Mouse (Mus musculus) CH12.LX (cell line): ENCODE data around the gene Cdc34. TPM values are rescaled to one million over a fixed set of nuclear protein-coding genes. Genes with fewer than 3 reads are reported as not detected.

Experiments used
- DNase-seq: peaks from one replicate; pipeline ENCODE4 v3.0.0-alpha.2; 2013; ENCODE audit errors: extremely low read depth
- H3K27ac ChIP-seq: 2 replicates; pipeline ENCODE4 v1.5.1; 2012; ENCODE audit warnings: low read depth, mild to moderate bottlenecking, control low read depth, moderate library complexity; ENCODE audit not compliant: insufficient read depth
- H3K27me3 ChIP-seq: replicated peaks from 2 replicates; pipeline ENCODE3; 2012; ENCODE audit warnings: inconsistent platforms
- H3K36me3 ChIP-seq, 2 experiments: replicated peaks in 1 of 2; 2 replicates each; pipeline versions ENCODE3 to v1.6.1; 2012; ENCODE audit warnings: inconsistent platforms in 1 of 2, low read length in 1 of 2, mild to moderate bottlenecking in 1 of 2, mixed read lengths in 1 of 2, moderate library complexity in 1 of 2; ENCODE audit not compliant: control insufficient read depth in 1 of 2, insufficient read depth in 1 of 2
- H3K4me1 ChIP-seq, 2 experiments: 2 replicates each; pipeline ENCODE4 v1.6.1; 2012; ENCODE audit warnings: inconsistent platforms in 1 of 2, moderate library complexity in 1 of 2; ENCODE audit not compliant: insufficient read depth in 2 of 2, control insufficient read depth in 1 of 2
- H3K4me2 ChIP-seq: 2 replicates; pipeline ENCODE4 v1.6.1; 2012; ENCODE audit warnings: low read depth, mild to moderate bottlenecking, control low read depth; ENCODE audit not compliant: poor library complexity, insufficient read depth, severe bottlenecking
- H3K4me3 ChIP-seq, 3 experiments: fragments of 150-350 bp in 1 of 3; sonication (generic) in 1 of 3; replicated peaks in 1 of 3; 2 replicates each; pipeline versions ENCODE3 to v1.5.1; 2011 to 2012; ENCODE audit warnings: low read depth in 2 of 3, low read length in 2 of 3, mild to moderate bottlenecking in 2 of 3, moderate library complexity in 2 of 3, control low read depth in 1 of 3, improper control_type of control experiment in 1 of 3, inconsistent platforms in 1 of 3, mixed read lengths in 1 of 3; ENCODE audit not compliant: poor library complexity in 1 of 3
- H3K79me2 ChIP-seq: replicated peaks from 2 replicates; pipeline ENCODE4 v1.6.1; 2012; ENCODE audit warnings: mild to moderate bottlenecking, moderate library complexity; ENCODE audit not compliant: control insufficient read depth, poor library complexity, insufficient read depth, severe bottlenecking; ENCODE audit errors: extremely low read depth
- H3K9ac ChIP-seq: 2 replicates; pipeline ENCODE4 v1.6.1; 2012; ENCODE audit warnings: low read depth, mild to moderate bottlenecking, control low read depth, moderate library complexity; ENCODE audit not compliant: insufficient read depth
- H3K9me3 ChIP-seq: replicated peaks from 2 replicates; pipeline ENCODE3; 2012; ENCODE audit warnings: low read length, inconsistent platforms, mixed read lengths
- CTCF ChIP-seq, 2 experiments: IDR thresholded peaks in 1 of 2; conservative IDR thresholded peaks in 1 of 2; 2 replicates each; pipeline ENCODE4 v1.5.1; 2011 to 2012; ENCODE audit warnings: low read depth in 2 of 2, low read length in 2 of 2, improper control_type of control experiment in 1 of 2, inconsistent platforms in 1 of 2, mild to moderate bottlenecking in 1 of 2, moderate library complexity in 1 of 2
- ELF1 ChIP-seq: IDR thresholded peaks from 2 replicates; pipeline ENCODE4 v1.6.1; 2014; ENCODE audit warnings: low read depth, mild to moderate bottlenecking, inconsistent platforms, low read length, improper control_type of control experiment
- GABPA ChIP-seq: IDR thresholded peaks from 2 replicates; pipeline ENCODE4 v1.6.1; 2012; ENCODE audit warnings: low read depth, low read length, improper control_type of control experiment, inconsistent platforms; ENCODE audit not compliant: insufficient replicate concordance
- HCFC1 ChIP-seq: IDR thresholded peaks from 2 replicates; pipeline ENCODE4 v1.6.1; 2012; ENCODE audit warnings: low read depth, mild to moderate bottlenecking, inconsistent platforms, low read length, improper control_type of control experiment
- MAFK ChIP-seq: IDR thresholded peaks from 2 replicates; pipeline ENCODE4 v1.6.1; 2011; ENCODE audit warnings: low read length, improper control_type of control experiment; ENCODE audit not compliant: insufficient replicate concordance
- MXI1 ChIP-seq: IDR thresholded peaks from 2 replicates; pipeline ENCODE4 v1.6.1; 2011; ENCODE audit warnings: mild to moderate bottlenecking, low read depth, low read length, improper control_type of control experiment
- NELFE ChIP-seq: IDR thresholded peaks from 2 replicates; pipeline ENCODE4 v1.6.1; 2011; ENCODE audit warnings: low read depth, low read length, improper control_type of control experiment
- NRF1 ChIP-seq: IDR thresholded peaks from 2 replicates; pipeline ENCODE4 v1.6.1; 2014; ENCODE audit warnings: low read depth, mild to moderate bottlenecking, inconsistent platforms, low read length, improper control_type of control experiment, moderate library complexity
- POLR2A ChIP-seq: IDR thresholded peaks from 2 replicates; pipeline ENCODE4 v1.6.1; 2011; ENCODE audit warnings: low read depth, mild to moderate bottlenecking, improper control_type of control experiment, low read length
- POLR2AphosphoS2 ChIP-seq: IDR thresholded peaks from 2 replicates; pipeline ENCODE4 v1.6.1; 2011; ENCODE audit warnings: low read depth, low read length, improper control_type of control experiment
- RAD21 ChIP-seq: IDR thresholded peaks from 2 replicates; pipeline ENCODE4 v1.6.1; 2011; ENCODE audit warnings: low read depth, mild to moderate bottlenecking, low read length, improper control_type of control experiment, moderate library complexity
- SIN3A ChIP-seq: IDR thresholded peaks from 2 replicates; pipeline ENCODE4 v1.6.1; 2012; ENCODE audit warnings: low read length, improper control_type of control experiment, inconsistent platforms
- SMC3 ChIP-seq: IDR thresholded peaks from 2 replicates; pipeline ENCODE4 v1.6.1; 2011; ENCODE audit warnings: low read depth, low read length, improper control_type of control experiment
- UBTF ChIP-seq: IDR thresholded peaks from 2 replicates; pipeline ENCODE4 v1.6.1; 2012; ENCODE audit warnings: low read depth, mild to moderate bottlenecking, inconsistent platforms, low read length, improper control_type of control experiment, moderate library complexity
- ZC3H11A ChIP-seq: IDR thresholded peaks from 2 replicates; pipeline ENCODE4 v1.6.1; 2012; ENCODE audit warnings: low read depth, mild to moderate bottlenecking, inconsistent platforms, low read length, improper control_type of control experiment
- dilution Hi-C: fragments of 300-500 bp; cut with MboI; formaldehyde crosslinking; loops from 2 replicates; pipeline ENCODE4 v1.14.3; 2020; ENCODE audit warnings: low sequenced_read_pairs; ENCODE audit not compliant: extremely low pct_unique_long_range_greater_than_20kb, extremely low pct_ligation_motif_present
- in situ Hi-C: fragments of 300-500 bp; cut with MboI; formaldehyde crosslinking; loops from 3 replicates; pipeline ENCODE4 v1.14.3; 2019; ENCODE audit warnings: low sequenced_read_pairs, low pct_ligation_motif_present, low pct_unique_long_range_greater_than_20kb, mixed read lengths
- polyA plus RNA-seq: library from polyadenylated mRNA; unstranded; fragments of >175 nt; gene quantifications from 2 replicates; pipeline ENCODE4 v1.2.1, GENCODE M21; 2012; ENCODE audit warnings: low read depth; ENCODE audit not compliant: insufficient read length
- total RNA-seq, 2 experiments: library from RNA; depleted of rRNA; stranded (reverse); fragments of 300-350 nt in 1 of 2; fragments of >200 nt in 1 of 2; gene quantifications; 2 replicates each; pipeline ENCODE4 v1.2.3; 2012 to 2014

Gene Cdc34
- total and polyA plus RNA-seq, 3 experiments, result 314 to 335 (median 331) TPM

GRCm38 (mm10) chr10:79658829-79659228, 23.2 kb upstream of the Cdc34 start:
- TF ChIP-seq NELFE (peak; percentile 17; the same call in 1 of the 2 replicates), ZC3H11A (0 out of 2 replicates have a peak, but pooled peaks have one; percentile 2), POLR2A (no peak), RAD21 (peak; percentile 78), SIN3A (no peak), HCFC1 (no peak), MXI1 (no peak), CTCF (conservative IDR thresholded peaks at IDR 0.05 in 1 of 2, IDR thresholded peaks at IDR 0.05 in 1 of 2; ENCODE audit: low read depth in 2 of 2, low read length in 2 of 2) (peak; percentile 37 to 86; a peak in 2 of 4 replicates), SMC3 (peak; percentile 75)
- TF ChIP-seq, all 38 proteins: peak for 5
- no peak overlapping the region for H3K27ac ChIP-seq
- DNase-seq, result peak; percentile 52
- H3K4me3 ChIP-seq, result no peak overlapping the region
- H3K9ac ChIP-seq, result no peak overlapping the region
- peaks cover 35% of the 10 kb centered on the region for H3K27me3 ChIP-seq
- no peak overlapping the region for H3K4me2 ChIP-seq
- H3K9me3 ChIP-seq, result no peaks in the 10 kb centered on the region
- dilution Hi-C loops (no loop called here), in situ Hi-C loops (no loop called here)
- H3K36me3 ChIP-seq, result no peaks in the 10 kb centered on the region
- H3K79me2 ChIP-seq, result no peaks in the 10 kb centered on the region
- peaks cover 10 to 28% of the 10 kb centered on the region in 2 experiments for H3K4me1 ChIP-seq

- Histone ChIP-seq H3K4me2 (no peak overlapping the region), H3K79me2 (no peaks in the 10 kb centered on the region), H3K4me3 (no peak overlapping the region), H3K27ac (no peak overlapping the region), H3K36me3 (no peaks in the 10 kb centered on the region), H3K9me3 (no peaks in the 10 kb centered on the region), H3K27me3 (peaks cover 21% of the 10 kb centered on the region), H3K9ac (no peak overlapping the region), H3K4me1 (peaks cover 17 to 30% of the 10 kb centered on the region in 2 experiments)
- TF ChIP-seq SMC3, result no peak; the same call in 1 of the 2 replicates
- peak; percentile 31 to 62 for TF ChIP-seq CTCF (conservative IDR thresholded peaks at IDR 0.05 in 1 of 2, IDR thresholded peaks at IDR 0.05 in 1 of 2; ENCODE audit: low read depth in 2 of 2, low read length in 2 of 2)
- peak; percentile 41 for DNase-seq
- dilution Hi-C loops (no loop called here), in situ Hi-C loops (no loop called here)
These were observed 21.7 kb upstream of the Cdc34 start for GRCm38 (mm10) chr10:79660298-79660697.

DNA sequence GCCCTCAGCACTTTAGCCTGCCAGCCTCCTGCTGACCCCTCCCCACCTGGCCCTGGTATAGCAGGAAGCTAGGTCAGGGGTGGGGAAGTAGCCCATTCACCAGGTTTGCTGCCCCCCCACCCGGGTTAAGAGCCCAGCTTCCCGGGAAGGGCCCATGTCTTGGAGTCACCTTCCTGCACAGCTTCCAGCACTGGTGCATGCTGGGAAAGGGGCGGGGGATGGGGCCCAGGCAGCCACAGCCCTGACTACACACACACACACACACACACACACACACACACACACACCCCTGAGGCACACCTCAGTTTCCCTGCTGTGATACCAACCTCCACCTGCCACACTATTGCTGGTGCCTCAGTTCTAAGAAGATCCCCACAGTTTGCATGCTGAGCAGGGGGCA, 20.1 kb upstream of the Cdc34 start:
- Histone ChIP-seq H3K9me3 (no peaks in the 10 kb centered on the region), H3K36me3 (peaks cover 0 to 11% of the 10 kb centered on the region in 2 experiments), H3K79me2 (peaks cover 4% of the 10 kb centered on the region; the same call in 1 of the 2 replicates), H3K9ac (no peak overlapping the region), H3K4me2 (no peak overlapping the region), H3K4me3 (peak overlapping the region in 1 of 3 experiments; percentile 7), H3K4me1 (peaks cover 28 to 46% of the 10 kb centered on the region in 2 experiments), H3K27ac (no peak overlapping the region), H3K27me3 (peaks cover 9% of the 10 kb centered on the region)
- in situ Hi-C loops (no loop called here), dilution Hi-C loops (no loop called here)
- no peak for TF ChIP-seq HCFC1
- no peak for TF ChIP-seq MAFK
- no peak for TF ChIP-seq POLR2AphosphoS2
- 0 out of 2 replicates have a peak, but pooled peaks have one; percentile 14 for TF ChIP-seq ELF1
- no peak for TF ChIP-seq UBTF
- no peak for TF ChIP-seq GABPA
- TF ChIP-seq NRF1, result no peak
- DNase-seq, result no peak
